Mouse (Mus musculus) Patski (cell line): Measurements from ENCODE around the gene Med10. TPM values are rescaled to one million over a fixed set of nuclear protein-coding genes. Genes with fewer than 3 reads are reported as not detected.

Experiments used
- ATAC-seq: fragments of 100-300 bp; one replicate; pipeline ENCODE4 v1.8.0; 2021
- CTCF ChIA-PET: fragments of 350-600 bp; sonication (Branson Sonifier 250); formaldehyde crosslinking; loops from one replicate; lab custom pipeline; 2022; ENCODE audit warnings: inconsistent platforms; lab: Charles Lee
- POLR2A ChIA-PET: fragments of 350-600 bp; sonication (Branson Sonifier 250); formaldehyde crosslinking; loops from one replicate; lab custom pipeline; 2022; ENCODE audit warnings: antibody characterized with exemption, inconsistent platforms; lab: Charles Lee
- DNase-seq: peaks from one replicate; pipeline ENCODE4 v3.0.0-alpha.2; 2011; ENCODE audit warnings: low read depth, low spot score
- H3K27me3 ChIP-seq: fragments of 371-371 bp; one replicate; pipeline ENCODE4 v1.5.1; 2021
- CTCF ChIP-seq: fragments of 100-300 bp; IDR thresholded peaks from one replicate; pipeline ENCODE4 v1.5.1; 2021
- in situ Hi-C: fragments of 300-500 bp; cut with MboI; formaldehyde crosslinking; loops from 3 replicates; pipeline ENCODE4 v1.11.1; 2018; ENCODE audit warnings: low pct_unique_long_range_greater_than_20kb, mixed read lengths
- polyA plus RNA-seq: library from polyadenylated mRNA; unstranded; gene quantifications from one replicate; pipeline ENCODE4 v1.2.3, GENCODE M21; 2021

The Med10 gene
- polyA plus RNA-seq = 70.3 TPM

- ATAC-seq (no peak), DNase-seq (no peak)
- POLR2A ChIA-PET = no interaction called here
- CTCF ChIA-PET = no interaction called here
- no peak for TF ChIP-seq CTCF
- in situ Hi-C loops = no loop called here
- peaks cover 26% of the 10 kb centered on the region for H3K27me3 ChIP-seq
Measured at GRCm38 (mm10) chr13:69802095-69802494, at the start of gene Med10. Med10 (plus strand) TSS chr13:69802395.

DNA sequence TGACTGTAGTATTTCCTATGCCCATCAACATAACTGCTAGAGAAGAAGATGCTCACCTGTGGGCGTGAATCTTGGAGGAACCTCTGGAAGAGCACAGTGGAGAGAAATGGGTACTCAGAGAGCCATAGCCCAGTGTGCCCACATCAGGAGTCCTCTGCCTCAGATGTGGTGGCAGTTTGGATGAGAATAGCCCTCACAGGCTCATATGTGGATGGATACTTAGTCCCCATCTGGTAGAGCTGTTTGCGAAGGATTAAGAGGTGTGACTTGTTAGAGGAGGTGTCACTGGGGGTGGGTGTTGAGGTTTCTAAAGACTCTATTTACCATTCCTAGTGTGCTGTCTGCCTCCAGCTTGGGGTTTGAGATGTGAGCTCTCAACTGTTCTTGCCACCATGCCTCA lies 49.3 kb upstream of the Med10 start:
- peaks cover 9% of the 10 kb centered on the region for H3K27me3 ChIP-seq
- POLR2A ChIA-PET = no interaction called here
- CTCF ChIA-PET = no interaction called here
- ATAC-seq (no peak), DNase-seq (no peak)
- in situ Hi-C loops = no loop called here
- no peak for TF ChIP-seq CTCF

GRCm38 (mm10) chr13:69758979-69759378 lies 43.2 kb upstream of the Med10 start:
- ChIA-PET CTCF (interaction anchor here (0.8 to 0.9 kb wide), 2 partner anchors 11 to 16 kb away, joined by 4 to 6 read pairs; no protein-coding TSS in a partner anchor), POLR2A (no interaction called here)
- DNase-seq (no peak), ATAC-seq (no peak)
- peaks cover 4% of the 10 kb centered on the region for H3K27me3 ChIP-seq
- no peak for TF ChIP-seq CTCF
- in situ Hi-C loops = no loop called here

DNA sequence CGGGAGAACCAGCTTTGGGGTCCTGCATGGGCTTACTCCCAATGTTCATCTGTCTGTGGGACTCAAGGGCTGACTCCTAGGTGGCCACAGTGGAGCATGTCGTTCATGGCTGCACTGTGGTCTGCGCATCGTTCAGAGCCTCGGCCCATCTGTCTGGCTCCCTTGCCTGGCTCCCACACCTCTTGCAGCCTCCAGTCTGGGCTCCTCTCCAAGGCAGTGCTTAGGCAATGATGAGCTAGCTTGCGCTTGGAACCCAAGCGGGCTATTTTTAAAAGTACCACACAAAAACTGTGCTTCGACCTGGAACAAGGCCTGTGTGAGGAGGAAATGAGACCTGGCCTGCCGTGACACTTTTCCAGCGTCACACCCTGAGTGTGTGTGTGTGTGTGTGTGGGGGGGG lies 40.8 kb upstream of the Med10 start:
- ATAC-seq (no peak), DNase-seq (no peak)
- no peak for TF ChIP-seq CTCF
- CTCF ChIA-PET = no interaction called here
- H3K27me3 ChIP-seq = peaks cover 3% of the 10 kb centered on the region
- in situ Hi-C loops = no loop called here
- POLR2A ChIA-PET = no interaction called here

GRCm38 (mm10) chr13:69764646-69765045 lies 37.5 kb upstream of the Med10 start:
- H3K27me3 ChIP-seq = no peaks in the 10 kb centered on the region
- ChIA-PET CTCF (no interaction called here), POLR2A (no interaction called here)
- DNase-seq = no peak
- TF ChIP-seq CTCF = no peak
- ATAC-seq = no peak
- in situ Hi-C loops = no loop called here

GRCm38 (mm10) chr13:69768152-69768551 lies 34.0 kb upstream of the Med10 start:
- in situ Hi-C loops = no loop called here

GRCm38 (mm10) chr13:69770538-69771456 lies 31.4 kb upstream of the Med10 start:
- ATAC-seq = peak; percentile 47
- in situ Hi-C loops = no loop called here
- DNase-seq = no peak
- no peaks in the 10 kb centered on the region for H3K27me3 ChIP-seq
- CTCF ChIA-PET = interaction anchor here (1.1 kb wide), 1 partner anchor 12 kb away, joined by 4 read pairs; no protein-coding TSS in a partner anchor
- POLR2A ChIA-PET = interaction anchor here (0.5 kb wide), 1 partner anchor 148 kb away, joined by 4 read pairs; no protein-coding TSS in a partner anchor
- TF ChIP-seq CTCF = no peak

More at GRCm38 (mm10) chr13:69768152-69768551, 34.0 kb upstream of the Med10 start:
- no peak for TF ChIP-seq CTCF
- ChIA-PET CTCF (interaction anchor here (1.2 kb wide), 1 partner anchor 14 kb away, joined by 3 read pairs; no protein-coding TSS in a partner anchor), POLR2A (no interaction called here)
- H3K27me3 ChIP-seq = no peaks in the 10 kb centered on the region
- ATAC-seq = no peak
- DNase-seq = peak; percentile 3

GRCm38 (mm10) chr13:69772358-69772757 lies 29.8 kb upstream of the Med10 start:
- in situ Hi-C loops = no loop called here
- CTCF ChIA-PET = interaction anchor here (0.9 kb wide), 1 partner anchor 9 kb away, joined by 3 read pairs; no protein-coding TSS in a partner anchor
- no peak for DNase-seq
- POLR2A ChIA-PET = no interaction called here
- no peak for ATAC-seq
- no peak for TF ChIP-seq CTCF
- no peaks in the 10 kb centered on the region for H3K27me3 ChIP-seq

DNA sequence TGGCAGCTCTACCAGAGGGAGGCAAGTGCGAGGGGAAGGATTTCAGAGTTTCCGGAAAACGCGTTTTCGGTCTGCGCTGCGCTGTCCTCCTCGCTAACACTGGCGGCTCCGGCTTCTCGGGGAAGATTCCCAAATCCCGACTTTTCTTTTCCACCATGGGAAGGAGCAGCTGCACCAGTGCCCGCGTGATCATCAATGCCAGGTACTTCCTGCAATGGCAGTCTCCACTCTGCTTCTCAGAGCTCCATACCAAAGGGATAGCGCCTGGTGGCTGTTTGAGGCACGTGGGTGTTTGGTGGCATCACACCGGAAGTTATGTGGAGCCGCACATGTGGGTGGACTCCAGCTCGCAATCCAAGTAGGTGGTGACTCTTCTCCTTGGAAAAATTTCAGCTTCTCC lies 24.0 kb upstream of the Med10 start:
- ATAC-seq = no peak
- ChIA-PET CTCF (no interaction called here), POLR2A (no interaction called here)
- no peak for DNase-seq
- no peak for TF ChIP-seq CTCF
- in situ Hi-C loops = no loop called here
- no peaks in the 10 kb centered on the region for H3K27me3 ChIP-seq

DNA sequence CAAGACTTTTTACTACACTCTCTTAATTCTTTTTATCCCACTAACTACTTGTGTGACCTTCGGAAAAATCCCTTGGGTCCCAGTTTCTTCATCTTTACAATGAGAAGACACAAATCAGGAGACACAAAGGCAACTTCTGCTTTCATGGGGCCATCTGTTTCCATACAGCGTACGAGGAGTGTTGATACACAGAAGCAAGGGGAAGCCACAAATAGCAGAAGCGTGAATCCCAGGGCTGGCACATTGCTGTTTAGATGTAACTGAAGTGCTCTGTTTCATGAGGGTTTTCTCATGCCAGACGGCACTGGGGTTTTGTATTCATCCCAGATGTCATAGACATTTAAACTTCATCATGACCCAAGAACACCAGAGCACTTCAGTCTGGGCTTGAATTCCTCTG lies 13.5 kb upstream of the Med10 start:
- CTCF ChIA-PET = no interaction called here
- in situ Hi-C loops = no loop called here

GRCm38 (mm10) chr13:69791814-69792213 lies 10.4 kb upstream of the Med10 start:
- TF ChIP-seq CTCF = no peak
- in situ Hi-C loops = no loop called here
- ATAC-seq = no peak
- ChIA-PET POLR2A (no interaction called here), CTCF (no interaction called here)
- H3K27me3 ChIP-seq = peaks cover 8% of the 10 kb centered on the region
- no peak for DNase-seq

More for the DNA sequence above, 13.5 kb upstream of the Med10 start:
- DNase-seq = no peak
- POLR2A ChIA-PET = no interaction called here
- no peak for TF ChIP-seq CTCF
- H3K27me3 ChIP-seq = peaks cover 8% of the 10 kb centered on the region
- ATAC-seq = no peak
